Mouse (Mus musculus) left cerebral cortex, postnatal 25 days (tissue): ENCODE results near the gene Usp48. TPM values are rescaled to one million over a fixed set of nuclear protein-coding genes. Genes with fewer than 3 reads are reported as not detected.

Experiments
- DNase-seq, 2 experiments: peaks; one replicate each; pipeline ENCODE4 v3.0.0; 2022; ENCODE audit warnings: low spot score in 2 of 2, mixed read lengths in 1 of 2
- intact Hi-C: fragments of 180-260 bp; cut with DNase I; formaldehyde crosslinking; loops from one replicate; pipeline ENCODE4 v1.15.1; 2025
- total RNA-seq, 2 experiments: library from RNA; stranded (reverse); gene quantifications; 2 replicates each; pipeline ENCODE4 v1.2.3; 2021

The Usp48 gene
- total RNA-seq, 2 experiments from 2014 or later = 108 to 121 TPM

- intact Hi-C loops = no loop called here
- no peak for DNase-seq
These were observed 10.1 kb downstream of the Usp48 start for GRCm38 (mm10) chr4:137603449-137604171.

- intact Hi-C loops = no loop called here
- DNase-seq = no peak
These were observed 13.5 kb downstream of the Usp48 start for GRCm38 (mm10) chr4:137607023-137607422.

GRCm38 (mm10) chr4:137609281-137609680, 15.7 kb downstream of the Usp48 start:
- intact Hi-C loops = no loop called here
- no peak for DNase-seq

- intact Hi-C loops = no loop called here
- DNase-seq = no peak
These were observed 16.1 kb downstream of the Usp48 start for GRCm38 (mm10) chr4:137609702-137610101.

GRCm38 (mm10) chr4:137610256-137610655, 16.7 kb downstream of the Usp48 start:
- intact Hi-C loops = no loop called here
- no peak for DNase-seq

GRCm38 (mm10) chr4:137622847-137623246, 29.3 kb downstream of the Usp48 start:
- DNase-seq = no peak
- intact Hi-C loops = no loop called here

- no peak for DNase-seq
These were observed 34.1 kb downstream of the Usp48 start for GRCm38 (mm10) chr4:137627476-137628235.

GRCm38 (mm10) chr4:137628400-137628799, 34.8 kb downstream of the Usp48 start:
- intact Hi-C loops = no loop called here
- peak in 1 of 2 experiments; percentile 43 for DNase-seq

More at GRCm38 (mm10) chr4:137627476-137628235, 34.1 kb downstream of the Usp48 start:
- intact Hi-C loops = no loop called here

GRCm38 (mm10) chr4:137629354-137629753, 35.8 kb downstream of the Usp48 start:
- no peak for DNase-seq
- intact Hi-C loops = no loop called here

- intact Hi-C loops = no loop called here
These were observed 36.6 kb downstream of the Usp48 start for GRCm38 (mm10) chr4:137630153-137630552.

GRCm38 (mm10) chr4:137631596-137631995, 38.0 kb downstream of the Usp48 start:
- intact Hi-C loops = no loop called here
- DNase-seq = no peak

More at GRCm38 (mm10) chr4:137630153-137630552, 36.6 kb downstream of the Usp48 start:
- DNase-seq = no peak

GRCm38 (mm10) chr4:137633394-137633793, 39.8 kb downstream of the Usp48 start:
- intact Hi-C loops = no loop called here
- DNase-seq = no peak

- intact Hi-C loops = no loop called here
- DNase-seq = no peak
These were observed 43.0 kb downstream of the Usp48 start for GRCm38 (mm10) chr4:137636597-137636996.

- DNase-seq = no peak
- intact Hi-C loops = no loop called here
These were observed 48.0 kb downstream of the Usp48 start for GRCm38 (mm10) chr4:137641556-137641955.

- no peak for DNase-seq
- intact Hi-C loops = no loop called here
These were observed 48.5 kb downstream of the Usp48 start for GRCm38 (mm10) chr4:137642101-137642500.

GRCm38 (mm10) chr4:137643459-137643858, 49.9 kb downstream of the Usp48 start:
- intact Hi-C loops = no loop called here
- DNase-seq = no peak

GRCm38 (mm10) chr4:137646262-137646661, 52.7 kb downstream of the Usp48 start:
- intact Hi-C loops = no loop called here

GRCm38 (mm10) chr4:137647648-137648047, 54.1 kb downstream of the Usp48 start:
- no peak for DNase-seq
- intact Hi-C loops = no loop called here

More at GRCm38 (mm10) chr4:137646262-137646661, 52.7 kb downstream of the Usp48 start:
- DNase-seq = no peak

GRCm38 (mm10) chr4:137648230-137648629, 54.7 kb downstream of the Usp48 start:
- peak in 1 of 2 experiments; percentile 63 for DNase-seq
- intact Hi-C loops = no loop called here

- intact Hi-C loops = no loop called here
- no peak for DNase-seq
These were observed 57.4 kb downstream of the Usp48 start for GRCm38 (mm10) chr4:137650912-137651311.

- DNase-seq = no peak
- intact Hi-C loops = no loop called here
These were observed 59.3 kb downstream of the Usp48 start for GRCm38 (mm10) chr4:137652835-137653346.
